ENCODE assay signal across 22 mouse cellular contexts in the genomic region with DNA sequence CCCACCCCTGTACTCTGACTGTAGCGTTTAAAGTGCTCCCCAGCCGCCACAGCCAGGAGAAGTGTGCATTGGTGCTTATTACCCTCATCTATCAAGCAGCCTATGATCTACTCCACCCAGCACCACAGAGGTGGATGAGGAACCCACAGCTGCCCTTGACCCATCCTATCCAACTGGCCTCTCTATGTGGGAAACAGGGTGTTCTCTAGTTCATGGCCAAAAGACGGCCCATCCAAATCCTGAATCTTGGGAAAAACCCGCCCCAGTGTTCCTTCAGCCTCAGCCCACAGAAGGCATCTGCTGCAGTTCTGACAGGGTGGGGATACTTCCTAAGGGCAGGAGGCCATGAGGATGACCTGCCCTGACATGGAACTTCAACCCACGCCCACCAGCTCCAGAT. TPM values are rescaled to one million over a fixed set of nuclear protein-coding genes. Genes with fewer than 3 reads are reported as not detected.
DNase-seq lines count a peak whose midpoint lies in the region; ATAC-seq lines count a peak whose summit lies in the region.
"Had no signal": no experiment of that assay in that cellular context is flagged by ENCODE, and none has a peak within 500 bp of the region (broad histone marks: within the 10 kb centered on the region; RNA-seq: fewer than 3 reads in every experiment).

No protein-coding gene starts in this region.

- peaks cover 86% of the 10 kb centered on the region for H3K36me3 ChIP-seq in heart, embryonic 10.5 days
- peaks cover 90% of the 10 kb centered on the region for H3K36me3 ChIP-seq in kidney, embryonic 15.5 days

- no peak for ATAC-seq in kidney, embryonic 15.5 days (replicated peaks; ENCODE audit: low FRiP score)
- ATAC-seq: CD4-positive, CD25-positive, alpha-beta regulatory T cell, adult 4 months had no signal

- peak; percentile 63 to 71 for DNase-seq in adrenal gland, adult (ENCODE audit: inconsistent age in 2 of 2, low spot score in 1 of 2)
- no peak for DNase-seq in adrenal gland, adult 8-10 months
- peak; percentile 98 for DNase-seq in heart, adult 11 months
- no peak for DNase-seq in heart, embryonic 10.5 days (ENCODE audit: low spot score)
- peak; percentile 15 to 71 for DNase-seq in kidney, postnatal 25 days
- no peak for DNase-seq in ovary, adult 18-20 months (ENCODE audit: low spot score)
- DNase-seq in spleen, postnatal 14 days (ENCODE audit: low spot score in 2 of 2): no peak
- DNase-seq: lung, adult 2 months; thymus, adult 2 months had no signal

- no peaks in the 10 kb centered on the region for H3K4me1 ChIP-seq in heart, embryonic 10.5 days
- H3K4me1 ChIP-seq in kidney, embryonic 15.5 days: 0 out of 2 replicates have a peak, but pooled peaks cover 7% of the 10 kb centered on the region
- H3K4me1 ChIP-seq: midbrain, embryonic 12.5 days had no signal

- H3K27ac ChIP-seq in heart, embryonic 10.5 days: no peak overlapping the region
- no peak overlapping the region for H3K27ac ChIP-seq in kidney, embryonic 15.5 days
- H3K27ac ChIP-seq: forebrain, embryonic 10.5 days; kidney, postnatal 0 days; left cerebral cortex, adult 2 months; limb, embryonic 10.5 days; macrophage; midbrain, embryonic 12.5 days had no signal

- no peaks in the 10 kb centered on the region for H3K27me3 ChIP-seq in heart, embryonic 10.5 days (ENCODE audit: insufficient read depth, poor library complexity, severe bottlenecking)
- H3K27me3 ChIP-seq in kidney, embryonic 15.5 days: no peaks in the 10 kb centered on the region
- H3K27me3 ChIP-seq: embryonic facial prominence, embryonic 15.5 days; midbrain, embryonic 12.5 days had no signal

- no peak overlapping the region for H3K4me2 ChIP-seq in kidney, embryonic 15.5 days
- H3K4me2 ChIP-seq: embryonic facial prominence, embryonic 15.5 days; liver, embryonic 11.5 days; midbrain, embryonic 12.5 days had no signal

- 85% methylated on average over 5 of the region's 5 CpGs for WGBS in heart, embryonic 10.5 days
- 80% methylated on average over 5 of the region's 5 CpGs for WGBS in kidney, embryonic 15.5 days

- no peak overlapping the region for H3K4me3 ChIP-seq in heart, embryonic 10.5 days
- no peak overlapping the region for H3K4me3 ChIP-seq in kidney, embryonic 15.5 days (replicated peaks)
- H3K4me3 ChIP-seq: embryonic facial prominence, embryonic 15.5 days; forebrain, embryonic 10.5 days; left cerebral cortex, adult 2 months; limb, embryonic 10.5 days; midbrain, embryonic 12.5 days had no signal

- no peaks in the 10 kb centered on the region for H3K9me3 ChIP-seq in heart, embryonic 10.5 days
- no peaks in the 10 kb centered on the region for H3K9me3 ChIP-seq in kidney, embryonic 15.5 days (replicated peaks)
- H3K9me3 ChIP-seq: embryonic facial prominence, embryonic 15.5 days; forebrain, embryonic 10.5 days; G1E; limb, embryonic 10.5 days; midbrain, embryonic 12.5 days had no signal

- H3K9ac ChIP-seq in kidney, embryonic 15.5 days: no peak overlapping the region
- H3K9ac ChIP-seq: embryonic facial prominence, embryonic 15.5 days; midbrain, embryonic 12.5 days had no signal

RNA-seq across cellular contexts. Expression of gene Spryd3, which starts 15.5 kb away (rescaled TPM):
- total RNA-seq in adrenal gland, adult 8-10 months (2022): 10 to 100 TPM; 46.6 to 70.4 (median 57.7) TPM
- 19.0 and 19.4 TPM in 2 replicates for polyA plus RNA-seq in heart, embryonic 10.5 days (2016; fragmentation: Nextera tagmentation; extraction: Ambion mirVana)
- 18.0 and 18.4 TPM in 2 replicates for polyA plus RNA-seq in kidney, embryonic 15.5 days (2015; fragmentation: Nextera tagmentation; extraction: Ambion mirVana)

RNA-seq across cellular contexts. Expression of gene Tns2, which starts 20.3 kb away (rescaled TPM):
- total RNA-seq in adrenal gland, adult 8-10 months (2022): 100 to 1,000 TPM in 2 of 4 experiments, 10 to 100 TPM in 2; 77.5 to 129 (median 107) TPM
- polyA plus RNA-seq in heart, embryonic 10.5 days (2016; fragmentation: Nextera tagmentation; extraction: Ambion mirVana): 19.8 and 19.9 TPM in 2 replicates
- polyA plus RNA-seq in kidney, embryonic 15.5 days (2015; fragmentation: Nextera tagmentation; extraction: Ambion mirVana): 39.7 and 48.4 TPM in 2 replicates

RNA-seq across cellular contexts. Expression of gene Igfbp6, which starts 23.6 kb away (rescaled TPM):
- total RNA-seq in adrenal gland, adult 8-10 months (2022): 10 to 100 TPM; 37.0 to 63.8 (median 49.2) TPM
- 0.64 and 0.67 TPM in 2 replicates for polyA plus RNA-seq in heart, embryonic 10.5 days (2016; fragmentation: Nextera tagmentation; extraction: Ambion mirVana)
- 31.0 and 33.6 TPM in 2 replicates for polyA plus RNA-seq in kidney, embryonic 15.5 days (2015; fragmentation: Nextera tagmentation; extraction: Ambion mirVana)
- polyA plus RNA-seq: macrophage had no signal

RNA-seq across cellular contexts. Expression of gene Soat2, which starts 29.8 kb away (rescaled TPM):
- under 1 TPM; 0.15 to 0.43 (median 0.26) TPM for total RNA-seq in adrenal gland, adult 8-10 months (2022)
- polyA plus RNA-seq in heart, embryonic 10.5 days (2016; fragmentation: Nextera tagmentation; extraction: Ambion mirVana): 2.0 and 7.9 TPM in 2 replicates
- polyA plus RNA-seq in kidney, embryonic 15.5 days (2015; fragmentation: Nextera tagmentation; extraction: Ambion mirVana): 0.33 and 1.1 TPM in 2 replicates
- total RNA-seq: heart, postnatal 36 days had no signal
- polyA plus RNA-seq: neural tube, embryonic 14.5 days had no signal

RNA-seq across cellular contexts. Expression of gene Eif4b, which starts 47.0 kb away (rescaled TPM):
- total RNA-seq in adrenal gland, adult 8-10 months (2022): 100 to 1,000 TPM; 232 to 294 (median 272) TPM
- polyA plus RNA-seq in heart, embryonic 10.5 days (2016; fragmentation: Nextera tagmentation; extraction: Ambion mirVana): 85.5 and 99.6 TPM in 2 replicates
- polyA plus RNA-seq in kidney, embryonic 15.5 days (2015; fragmentation: Nextera tagmentation; extraction: Ambion mirVana): 127 and 130 TPM in 2 replicates

Comparison
In these comparisons a context has a peak if more than half of its experiments do, and no peak if none do; other contexts are left out.
1. DNase-seq: peak in adrenal gland, adult (2 of 2), heart, adult 11 months (single experiment) and kidney, postnatal 25 days (2 of 2); none in adrenal gland, adult 8-10 months (single experiment), heart, embryonic 10.5 days (single experiment), ovary, adult 18-20 months (single experiment) and spleen, postnatal 14 days (0 of 2).
2. RNA of gene Igfbp6, which starts 23.6 kb away (polyA plus RNA-seq): 31.0 to 33.6 TPM in kidney, embryonic 15.5 days; 0.64 to 0.67 TPM in heart, embryonic 10.5 days; every median in the first group is over 10 times any median in the second.